Mouse (Mus musculus) thymus, adult 2 months (tissue): ENCODE data around the gene Pqlc3. TPM values are rescaled to one million over a fixed set of nuclear protein-coding genes. Genes with fewer than 3 reads are reported as not detected.

ENCODE experiments used
- DNase-seq: peaks from one replicate; pipeline ENCODE4 v3.0.0; 2021
- H3K27ac ChIP-seq: fragments of 200-500 bp; 2 replicates; pipeline ENCODE4 v1.5.1; 2012; ENCODE audit warnings: low read length, control low read depth; ENCODE audit not compliant: control insufficient read depth, insufficient read depth
- H3K27me3 ChIP-seq: fragments of 200-500 bp; 2 replicates; pipeline ENCODE4 v1.6.1; 2012; ENCODE audit warnings: mild to moderate bottlenecking, low read length, moderate library complexity, mixed read lengths; ENCODE audit not compliant: control insufficient read depth, insufficient read depth
- H3K36me3 ChIP-seq: fragments of 200-500 bp; 2 replicates; pipeline ENCODE4 v1.6.1; 2012; ENCODE audit warnings: mild to moderate bottlenecking, low read length, moderate library complexity; ENCODE audit not compliant: control insufficient read depth, insufficient read depth
- H3K4me1 ChIP-seq: fragments of 200-500 bp; replicated peaks from 2 replicates; pipeline ENCODE4 v1.6.1; 2012; ENCODE audit warnings: low read length; ENCODE audit not compliant: control insufficient read depth, insufficient read depth
- H3K4me3 ChIP-seq: fragments of 200-500 bp; 2 replicates; pipeline ENCODE4 v1.5.1; 2012; ENCODE audit warnings: mild to moderate bottlenecking, low read length, control low read depth, moderate library complexity; ENCODE audit not compliant: control insufficient read depth, insufficient read depth
- CTCF ChIP-seq: fragments of 200-500 bp; IDR thresholded peaks from 2 replicates; pipeline ENCODE4 v1.5.1; 2012; ENCODE audit warnings: mild to moderate bottlenecking, control low read depth, low read length, moderate library complexity, borderline replicate concordance; ENCODE audit not compliant: control insufficient read depth, poor library complexity, insufficient read depth; ENCODE audit errors: extremely low read depth
- POLR2A ChIP-seq: fragments of 200-500 bp; IDR thresholded peaks from 2 replicates; pipeline ENCODE4 v1.6.1; 2012; ENCODE audit warnings: mild to moderate bottlenecking, low read length, control low read depth, moderate library complexity; ENCODE audit not compliant: control insufficient read depth, poor library complexity, insufficient read depth; ENCODE audit errors: extremely low read depth
- WGBS: fragments of 180-500 bp; shearing (Covaris S2); methylation state at CpG from one replicate; pipeline ENCODE4 v1.1.7; 2018; 5-methylcytosine and 5-hydroxymethylcytosine counted together
- polyA plus RNA-seq: library from polyadenylated mRNA; depleted of rRNA; stranded (reverse); fragments of >200 nt; gene quantifications from 2 replicates; pipeline ENCODE4 v1.2.3, GENCODE M21; 2012; rRNA removed

Pqlc3 gene
- 89.0 and 114 TPM in 2 replicates for polyA plus RNA-seq

- Histone ChIP-seq H3K4me1 (peaks cover 26% of the 10 kb centered on the region), H3K4me3 (peak within 1 kb of the TSS; percentile 84), H3K27ac (peak within 1 kb of the TSS; percentile 32), H3K36me3 (no peaks in the 10 kb centered on the region), H3K27me3 (no peaks in the 10 kb centered on the region)
- TF ChIP-seq CTCF (peak; percentile 19; the same call in 1 of the 2 replicates), POLR2A (peak; percentile 73; the same call in 1 of the 2 replicates)
- under 1% methylated on average over 55 of the region's 57 CpGs for WGBS
- DNase-seq = peak; percentile 93
Measured at GRCm38 (mm10) chr12:16999739-17000497, at the start of gene Pqlc3. TSS of gene Pqlc3 (minus strand) at chr12:17000408.

GRCm38 (mm10) chr12:17049796-17050195 lies 49.6 kb upstream of the Pqlc3 start:
- H3K36me3 ChIP-seq = no peaks in the 10 kb centered on the region
- H3K27me3 ChIP-seq = no peaks in the 10 kb centered on the region
- H3K27ac ChIP-seq = no peak overlapping the region
- DNase-seq = no peak
- no peak overlapping the region for H3K4me3 ChIP-seq
- no peaks in the 10 kb centered on the region for H3K4me1 ChIP-seq
- TF ChIP-seq POLR2A = no peak
- no peak for TF ChIP-seq CTCF
- 95% methylated on average over 1 of the region's 1 CpGs for WGBS

- Histone ChIP-seq H3K27ac (no peak overlapping the region), H3K27me3 (no peaks in the 10 kb centered on the region), H3K4me3 (no peak overlapping the region), H3K4me1 (no peaks in the 10 kb centered on the region), H3K36me3 (no peaks in the 10 kb centered on the region)
- TF ChIP-seq CTCF (no peak), POLR2A (no peak)
- no peak for DNase-seq
- 88% methylated on average over 7 of the region's 7 CpGs for WGBS
Measured at GRCm38 (mm10) chr12:17048979-17049612, 48.9 kb upstream of the Pqlc3 start.

DNA sequence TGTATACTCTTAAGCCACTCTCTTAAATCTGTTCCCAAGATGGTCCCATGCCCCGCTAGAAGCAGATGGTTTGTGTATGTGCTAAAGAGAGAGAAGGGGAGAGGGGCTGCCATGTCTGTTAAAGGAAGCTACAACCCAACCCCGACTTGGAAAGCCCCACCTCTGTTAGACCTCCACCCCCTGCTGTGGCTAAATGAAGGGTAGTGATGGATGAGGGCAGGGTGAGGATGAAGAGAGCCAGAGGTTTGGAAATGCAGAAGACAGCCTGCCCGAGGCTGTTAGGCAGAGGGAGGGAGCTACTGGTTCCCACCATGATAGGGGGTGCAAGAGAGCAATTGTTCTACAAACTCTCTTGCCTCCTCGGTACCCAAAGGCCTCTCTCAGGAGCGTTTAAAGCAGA lies 43.1 kb upstream of the Pqlc3 start:
- Histone ChIP-seq H3K4me3 (no peak overlapping the region), H3K36me3 (no peaks in the 10 kb centered on the region), H3K27ac (no peak overlapping the region), H3K27me3 (no peaks in the 10 kb centered on the region), H3K4me1 (no peaks in the 10 kb centered on the region)
- DNase-seq = no peak
- 66% methylated on average over 5 of the region's 5 CpGs for WGBS
- no peak for TF ChIP-seq POLR2A
- TF ChIP-seq CTCF = no peak

DNA sequence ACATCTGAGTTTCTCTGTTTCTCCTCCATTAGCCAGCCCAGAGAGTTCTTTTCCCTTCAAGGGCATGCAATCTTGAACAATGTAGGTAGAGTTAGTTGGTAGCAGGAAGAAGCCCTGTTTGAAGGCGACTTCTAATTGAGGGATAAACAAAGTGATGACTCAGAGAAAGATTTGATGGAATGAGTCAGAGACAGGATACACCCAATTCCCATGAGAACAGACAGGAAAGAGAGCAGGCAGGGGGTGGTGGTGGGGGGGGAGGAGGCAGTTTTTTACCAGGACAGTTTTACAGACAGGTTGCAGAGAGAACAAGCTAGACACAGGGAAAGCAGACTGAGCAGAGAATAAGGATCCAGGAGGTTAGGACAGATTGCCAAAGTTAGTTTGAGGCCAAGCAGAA lies 40.4 kb upstream of the Pqlc3 start:
- 63% methylated on average over 1 of the region's 1 CpGs for WGBS
- H3K27ac ChIP-seq = no peak overlapping the region

GRCm38 (mm10) chr12:17039415-17039814 lies 39.2 kb upstream of the Pqlc3 start:
- Histone ChIP-seq H3K4me3 (no peak overlapping the region), H3K4me1 (no peaks in the 10 kb centered on the region), H3K27ac (no peak overlapping the region), H3K27me3 (no peaks in the 10 kb centered on the region), H3K36me3 (no peaks in the 10 kb centered on the region)
- TF ChIP-seq CTCF (no peak), POLR2A (no peak)
- WGBS = 56% methylated on average over 2 of the region's 2 CpGs
- DNase-seq = no peak

More for the DNA sequence above, 40.4 kb upstream of the Pqlc3 start:
- Histone ChIP-seq H3K36me3 (no peaks in the 10 kb centered on the region), H3K27me3 (no peaks in the 10 kb centered on the region), H3K4me3 (no peak overlapping the region), H3K4me1 (no peaks in the 10 kb centered on the region)
- TF ChIP-seq POLR2A = no peak
- no peak for TF ChIP-seq CTCF
- DNase-seq = no peak

- Histone ChIP-seq H3K27ac (no peak overlapping the region), H3K36me3 (no peaks in the 10 kb centered on the region), H3K4me1 (no peaks in the 10 kb centered on the region; the same call in 1 of the 2 replicates), H3K27me3 (no peaks in the 10 kb centered on the region), H3K4me3 (no peak overlapping the region)
- TF ChIP-seq POLR2A (no peak), CTCF (no peak)
- WGBS = 96% methylated on average over 6 of the region's 6 CpGs
- no peak for DNase-seq
Measured at GRCm38 (mm10) chr12:17038246-17038645, 38.0 kb upstream of the Pqlc3 start.
